Mouse (Mus musculus) E14TG2a.4 (cell line): ENCODE measurements around the gene Olfr187.

Experiments
- H3K27me3 ChIP-seq: 2 replicates; pipeline ENCODE4 v1.6.1; 2014; ENCODE audit warnings: low read length, control low read depth; ENCODE audit not compliant: insufficient read depth
- H3K36me3 ChIP-seq: 2 replicates; pipeline ENCODE4 v1.6.1; 2014; ENCODE audit warnings: low read length, control low read depth; ENCODE audit not compliant: insufficient read depth
- H3K4me1 ChIP-seq: replicated peaks from 2 replicates; pipeline ENCODE4 v1.6.1; 2014; ENCODE audit warnings: low read depth, low read length, control low read depth
- H3K4me3 ChIP-seq: replicated peaks from 2 replicates; pipeline ENCODE4 v1.5.1; 2014; ENCODE audit warnings: mild to moderate bottlenecking, low read length
- H3K9me3 ChIP-seq: 2 replicates; pipeline ENCODE4 v1.6.1; 2014; ENCODE audit warnings: low read length, control low read depth
- CTCF ChIP-seq: conservative IDR thresholded peaks from 2 replicates; pipeline ENCODE4 v1.5.1; 2014; ENCODE audit warnings: low read length
- NANOG ChIP-seq: IDR thresholded peaks from 2 replicates; pipeline ENCODE4 v1.6.1; 2014; ENCODE audit warnings: borderline replicate concordance, low read length, mixed read lengths
- POU5F1 ChIP-seq: IDR thresholded peaks from 2 replicates; pipeline ENCODE4 v1.6.1; 2014; ENCODE audit warnings: low read length, borderline replicate concordance

The Olfr187 gene

GRCm38 (mm10) chr16:59030191-59030590, 9.4 kb downstream of the Olfr187 start, which contains the start of gene Olfr186:
Gene Olfr186 (minus strand): TSS chr16:59030291.
- TF ChIP-seq CTCF (no peak), POU5F1 (no peak), NANOG (no peak)
- no peaks in the 10 kb centered on the region for H3K9me3 ChIP-seq
- no peaks in the 10 kb centered on the region for H3K36me3 ChIP-seq
- no peak within 1 kb of the TSS for H3K4me3 ChIP-seq
- H3K27me3 ChIP-seq, result no peaks in the 10 kb centered on the region
- no peaks in the 10 kb centered on the region for H3K4me1 ChIP-seq

- Histone ChIP-seq H3K27me3 (no peaks in the 10 kb centered on the region), H3K4me1 (no peaks in the 10 kb centered on the region), H3K4me3 (no peak overlapping the region), H3K9me3 (no peaks in the 10 kb centered on the region), H3K36me3 (no peaks in the 10 kb centered on the region)
- TF ChIP-seq CTCF (no peak), NANOG (no peak), POU5F1 (no peak)
Observed at GRCm38 (mm10) chr16:59013357-59014018, 26.1 kb downstream of the Olfr187 start.

GRCm38 (mm10) chr16:59007146-59007545, 32.4 kb downstream of the Olfr187 start:
- no peaks in the 10 kb centered on the region for H3K4me1 ChIP-seq

GRCm38 (mm10) chr16:58995057-58995456, 44.5 kb downstream of the Olfr187 start, which contains the start of gene Olfr183:
Gene Olfr183 (plus strand): TSS chr16:58995357.
- Histone ChIP-seq H3K36me3 (no peaks in the 10 kb centered on the region), H3K4me1 (no peaks in the 10 kb centered on the region), H3K9me3 (no peaks in the 10 kb centered on the region), H3K4me3 (no peak within 1 kb of the TSS), H3K27me3 (no peaks in the 10 kb centered on the region)
- no peak for TF ChIP-seq NANOG
- TF ChIP-seq POU5F1, result no peak
- TF ChIP-seq CTCF, result no peak

More at GRCm38 (mm10) chr16:59007146-59007545, 32.4 kb downstream of the Olfr187 start:
- no peaks in the 10 kb centered on the region for H3K36me3 ChIP-seq
- H3K27me3 ChIP-seq, result no peaks in the 10 kb centered on the region
- TF ChIP-seq CTCF, result no peak
- no peak for TF ChIP-seq NANOG
- no peak for TF ChIP-seq POU5F1
- peaks cover 4% of the 10 kb centered on the region for H3K9me3 ChIP-seq
- H3K4me3 ChIP-seq, result no peak overlapping the region
